Mouse (Mus musculus) E14TG2a.4 (cell line): ENCODE data around the gene Ubiad1.

Experiments used
- CTCF ChIP-seq: conservative IDR thresholded peaks from 2 replicates; pipeline ENCODE4 v1.5.1; 2014; ENCODE audit warnings: low read length
- NANOG ChIP-seq: IDR thresholded peaks from 2 replicates; pipeline ENCODE4 v1.6.1; 2014; ENCODE audit warnings: borderline replicate concordance, low read length, mixed read lengths

DNA sequence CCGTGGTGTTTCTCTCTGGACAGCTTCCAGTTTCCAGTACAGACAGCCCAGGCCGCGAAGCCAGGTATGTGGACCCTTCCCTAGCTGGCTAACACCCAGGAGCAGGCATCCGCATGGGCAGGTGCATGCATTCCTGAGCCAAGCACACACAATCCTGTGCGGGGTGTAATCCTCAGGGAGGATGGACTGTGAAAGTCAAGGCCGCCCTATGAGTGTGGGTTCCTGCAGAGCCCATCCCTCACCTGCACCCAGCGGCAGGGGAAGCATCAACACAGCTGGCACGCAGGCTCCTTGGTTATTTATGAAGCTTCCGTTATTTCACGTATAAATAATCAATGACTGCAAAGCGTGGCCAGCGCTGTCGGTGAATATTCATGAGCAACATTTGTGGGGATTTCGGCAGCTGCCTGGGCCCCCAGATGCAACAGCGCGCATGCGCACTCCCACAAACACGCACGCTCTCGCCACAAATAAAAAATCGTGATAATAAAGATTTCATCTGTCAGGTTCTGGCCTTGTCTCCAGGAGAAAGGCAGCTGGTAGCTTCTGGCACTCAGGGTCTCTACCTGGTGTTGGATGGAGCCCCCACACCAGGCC, 52.8 kb downstream of the Ubiad1 start:
- TF ChIP-seq CTCF (no peak), NANOG (no peak)
